Mouse (Mus musculus) erythroblast, embryonic 14.5 days (primary cell): ENCODE data around the gene Stfa2l1. TPM values are rescaled to one million over a fixed set of nuclear protein-coding genes. Genes with fewer than 3 reads are reported as not detected.
"Not testable (repeated sequence)": the region's sequence is repeated elsewhere in the genome, so short reads cannot be mapped to it uniquely, and the experiment has no call there.

Experiments
- H3K27me3 ChIP-seq: 2 replicates; pipeline ENCODE4 v1.6.1; 2012; ENCODE audit warnings: inconsistent platforms; ENCODE audit not compliant: control insufficient read depth
- H3K36me3 ChIP-seq: 2 replicates; pipeline ENCODE4 v1.6.1; 2012; ENCODE audit warnings: mild to moderate bottlenecking, inconsistent platforms; ENCODE audit not compliant: control insufficient read depth
- H3K4me1 ChIP-seq: 2 replicates; pipeline ENCODE4 v1.6.1; 2012; ENCODE audit warnings: inconsistent platforms; ENCODE audit not compliant: control insufficient read depth
- H3K4me3 ChIP-seq: replicated peaks from 2 replicates; pipeline ENCODE3; 2012; ENCODE audit warnings: moderate library complexity, mild to moderate bottlenecking, inconsistent platforms
- H3K9me3 ChIP-seq: 2 replicates; pipeline ENCODE4 v1.6.1; 2012; ENCODE audit warnings: low read length, inconsistent platforms, mixed read lengths; ENCODE audit not compliant: control insufficient read depth
- GATA1 ChIP-seq: IDR thresholded peaks from 2 replicates; pipeline ENCODE4 v1.6.1; 2012; ENCODE audit warnings: low read length, inconsistent platforms, mixed read lengths
- TAL1 ChIP-seq: IDR thresholded peaks from 3 replicates; pipeline ENCODE4 v1.6.1; 2012; ENCODE audit warnings: low read length, inconsistent platforms, mixed read lengths
- polyA plus RNA-seq: library from polyadenylated mRNA; stranded (reverse); fragments of >175 nt; gene quantifications from 2 replicates; pipeline ENCODE4 v1.2.3, GENCODE M21; 2012

The Stfa2l1 gene
- not detected in 2 replicates for polyA plus RNA-seq

- H3K4me1 ChIP-seq, result no peaks in the 10 kb centered on the region
- H3K4me3 ChIP-seq, result no peak within 1 kb of the TSS
- no peaks in the 10 kb centered on the region for H3K27me3 ChIP-seq
- no peaks in the 10 kb centered on the region for H3K9me3 ChIP-seq
- TF ChIP-seq GATA1 (no peak), TAL1 (no peak)
- no peaks in the 10 kb centered on the region for H3K36me3 ChIP-seq
Observed at GRCm38 (mm10) chr16:36156402-36156975, at the start of gene Stfa2l1. Gene Stfa2l1 (plus strand): TSS chr16:36156811.

GRCm38 (mm10) chr16:36111486-36111885, 45.1 kb upstream of the Stfa2l1 start:
- not testable (repeated sequence) for H3K4me1 ChIP-seq, H3K36me3 ChIP-seq, H3K4me3 ChIP-seq, H3K9me3 ChIP-seq, H3K27me3 ChIP-seq

GRCm38 (mm10) chr16:36115751-36116150, 40.9 kb upstream of the Stfa2l1 start:
- not testable (repeated sequence) for H3K4me3 ChIP-seq, H3K27me3 ChIP-seq, H3K9me3 ChIP-seq, H3K36me3 ChIP-seq, H3K4me1 ChIP-seq

- no peaks in the 10 kb centered on the region for H3K4me1 ChIP-seq
- H3K4me3 ChIP-seq, result no peak overlapping the region
- H3K27me3 ChIP-seq, result no peaks in the 10 kb centered on the region
- no peaks in the 10 kb centered on the region for H3K9me3 ChIP-seq
- TF ChIP-seq GATA1, result no peak
- no peak for TF ChIP-seq TAL1
- H3K36me3 ChIP-seq, result no peaks in the 10 kb centered on the region
Observed at GRCm38 (mm10) chr16:36128092-36128491, 28.5 kb upstream of the Stfa2l1 start.

GRCm38 (mm10) chr16:36131141-36131540, 25.5 kb upstream of the Stfa2l1 start, which contains the start of gene Csta1:
Gene Csta1 (minus strand): TSS chr16:36131241.
- Histone ChIP-seq H3K4me3 (no peak within 1 kb of the TSS), H3K4me1 (no peaks in the 10 kb centered on the region), H3K9me3 (no peaks in the 10 kb centered on the region), H3K27me3 (no peaks in the 10 kb centered on the region), H3K36me3 (no peaks in the 10 kb centered on the region)
- no peak for TF ChIP-seq TAL1
- TF ChIP-seq GATA1, result no peak

GRCm38 (mm10) chr16:36138201-36138600, 18.4 kb upstream of the Stfa2l1 start:
- no peak overlapping the region for H3K4me3 ChIP-seq
- no peaks in the 10 kb centered on the region for H3K27me3 ChIP-seq
- TF ChIP-seq TAL1 (no peak), GATA1 (no peak)
- H3K4me1 ChIP-seq, result no peaks in the 10 kb centered on the region
- H3K9me3 ChIP-seq, result no peaks in the 10 kb centered on the region
- no peaks in the 10 kb centered on the region for H3K36me3 ChIP-seq

GRCm38 (mm10) chr16:36167841-36168240, 11.2 kb downstream of the Stfa2l1 start:
- not testable (repeated sequence) for H3K9me3 ChIP-seq, H3K4me3 ChIP-seq, H3K27me3 ChIP-seq, H3K4me1 ChIP-seq, H3K36me3 ChIP-seq

GRCm38 (mm10) chr16:36176108-36176507, 19.5 kb downstream of the Stfa2l1 start:
- H3K4me3 ChIP-seq, result no peak overlapping the region
- no peaks in the 10 kb centered on the region for H3K36me3 ChIP-seq
- no peak for TF ChIP-seq GATA1
- TF ChIP-seq TAL1, result no peak
- H3K9me3 ChIP-seq, result no peaks in the 10 kb centered on the region
- no peaks in the 10 kb centered on the region for H3K27me3 ChIP-seq
- no peaks in the 10 kb centered on the region for H3K4me1 ChIP-seq

- Histone ChIP-seq H3K9me3 (no peaks in the 10 kb centered on the region), H3K4me3 (no peak overlapping the region), H3K4me1 (no peaks in the 10 kb centered on the region), H3K36me3 (no peaks in the 10 kb centered on the region), H3K27me3 (no peaks in the 10 kb centered on the region)
- TF ChIP-seq GATA1 (no peak), TAL1 (no peak)
Observed at GRCm38 (mm10) chr16:36179910-36180309, 23.3 kb downstream of the Stfa2l1 start.

GRCm38 (mm10) chr16:36183912-36184311, 27.3 kb downstream of the Stfa2l1 start, which contains the start of gene Gm5483:
Gene Gm5483 (plus strand): TSS chr16:36184212.
- not testable (repeated sequence) for H3K36me3 ChIP-seq, H3K4me3 ChIP-seq, H3K9me3 ChIP-seq, H3K4me1 ChIP-seq, H3K27me3 ChIP-seq
